Mouse (Mus musculus): Measurements from ENCODE around the gene Zc3h4.

- TF ChIP-seq CTCF (IDR thresholded peaks at IDR 0.05; ENCODE audit: extremely low read depth, insufficient read depth, insufficient read length, insufficient replicate concordance) (no peak), POLR2A (IDR thresholded peaks at IDR 0.05; ENCODE audit: low read depth, low read length) (no peak)
These were observed 34.5 kb upstream of the Zc3h4 start for GRCm38 (mm10) chr7:16366133-16366646.
